Mouse (Mus musculus) liver, postnatal 0 days (tissue): Measurements from ENCODE around the gene Lpar2. TPM values are rescaled to one million over a fixed set of nuclear protein-coding genes. Genes with fewer than 3 reads are reported as not detected.

Source experiments
- ATAC-seq: fragments of 200-750 bp; cut with Nextera tagmentation; 2 replicates; pipeline ENCODE4 v1.8.0; 2017; ENCODE audit warnings: mild to moderate bottlenecking, moderate library complexity
- DNase-seq: peaks from one replicate; pipeline ENCODE4 v3.0.0-alpha.2; 2016
- H3K27ac ChIP-seq: fragments of 300-500 bp; sonication (generic); 2 replicates; pipeline ENCODE4 v1.5.1; 2014; ENCODE audit warnings: antibody characterized with exemption, moderate library complexity, mild to moderate bottlenecking, low read depth
- H3K27me3 ChIP-seq: fragments of 300-500 bp; sonication (generic); 2 replicates; pipeline ENCODE4 v1.6.1; 2014; ENCODE audit warnings: low read length, control low read depth, mixed read lengths; ENCODE audit not compliant: insufficient read depth
- H3K36me3 ChIP-seq: fragments of 300-500 bp; sonication (generic); replicated peaks from 2 replicates; pipeline ENCODE4 v1.6.1; 2014; ENCODE audit warnings: mild to moderate bottlenecking, control low read depth, low read length, moderate library complexity, mixed read lengths; ENCODE audit not compliant: insufficient read depth
- H3K4me1 ChIP-seq: fragments of 300-500 bp; sonication (generic); 2 replicates; pipeline ENCODE4 v1.6.1; 2014; ENCODE audit warnings: antibody characterized with exemption, mild to moderate bottlenecking, control low read depth; ENCODE audit not compliant: insufficient read depth
- H3K4me2 ChIP-seq: fragments of 300-500 bp; sonication (generic); 2 replicates; pipeline ENCODE4 v1.6.1; 2014; ENCODE audit warnings: low read depth, mild to moderate bottlenecking, low read length, moderate library complexity, mixed read lengths
- H3K4me3 ChIP-seq: fragments of 300-500 bp; sonication (generic); 2 replicates; pipeline ENCODE4 v1.5.1; 2014; ENCODE audit warnings: low read depth, low read length
- H3K9ac ChIP-seq: fragments of 300-500 bp; sonication (generic); replicated peaks from 2 replicates; pipeline ENCODE4 v1.6.1; 2014; ENCODE audit warnings: mild to moderate bottlenecking, moderate library complexity
- H3K9me3 ChIP-seq: fragments of 300-500 bp; sonication (generic); 2 replicates; pipeline ENCODE4 v1.6.1; 2016; ENCODE audit warnings: mild to moderate bottlenecking, control low read depth, low read length, mixed read lengths
- CTCF ChIP-seq: sonication (generic); IDR thresholded peaks from 2 replicates; pipeline ENCODE4 v1.5.1; 2016; ENCODE audit warnings: antibody characterized with exemption, low read depth
- EP300 ChIP-seq: IDR thresholded peaks from 2 replicates; pipeline ENCODE4 v1.6.1; 2016; ENCODE audit warnings: antibody characterized with exemption, low read depth, mild to moderate bottlenecking
- WGBS: fragments of 180-500 bp; shearing (Covaris S2); extraction: QIAGEN DNeasy Blood & Tissue Kit; methylation state at CpG from one replicate; pipeline ENCODE4 v1.1.7; 2014; ENCODE audit not compliant: insufficient replicate concordance; 5-methylcytosine and 5-hydroxymethylcytosine counted together
- polyA plus RNA-seq: library from polyadenylated mRNA; unstranded; fragments of >200 nt; fragmentation: Nextera tagmentation; extraction: Ambion mirVana; gene quantifications from 2 replicates; pipeline ENCODE4 v1.2.1, GENCODE M21; 2015

Gene Lpar2
- 0.04 and 0.05 TPM in 2 replicates for polyA plus RNA-seq

DNA sequence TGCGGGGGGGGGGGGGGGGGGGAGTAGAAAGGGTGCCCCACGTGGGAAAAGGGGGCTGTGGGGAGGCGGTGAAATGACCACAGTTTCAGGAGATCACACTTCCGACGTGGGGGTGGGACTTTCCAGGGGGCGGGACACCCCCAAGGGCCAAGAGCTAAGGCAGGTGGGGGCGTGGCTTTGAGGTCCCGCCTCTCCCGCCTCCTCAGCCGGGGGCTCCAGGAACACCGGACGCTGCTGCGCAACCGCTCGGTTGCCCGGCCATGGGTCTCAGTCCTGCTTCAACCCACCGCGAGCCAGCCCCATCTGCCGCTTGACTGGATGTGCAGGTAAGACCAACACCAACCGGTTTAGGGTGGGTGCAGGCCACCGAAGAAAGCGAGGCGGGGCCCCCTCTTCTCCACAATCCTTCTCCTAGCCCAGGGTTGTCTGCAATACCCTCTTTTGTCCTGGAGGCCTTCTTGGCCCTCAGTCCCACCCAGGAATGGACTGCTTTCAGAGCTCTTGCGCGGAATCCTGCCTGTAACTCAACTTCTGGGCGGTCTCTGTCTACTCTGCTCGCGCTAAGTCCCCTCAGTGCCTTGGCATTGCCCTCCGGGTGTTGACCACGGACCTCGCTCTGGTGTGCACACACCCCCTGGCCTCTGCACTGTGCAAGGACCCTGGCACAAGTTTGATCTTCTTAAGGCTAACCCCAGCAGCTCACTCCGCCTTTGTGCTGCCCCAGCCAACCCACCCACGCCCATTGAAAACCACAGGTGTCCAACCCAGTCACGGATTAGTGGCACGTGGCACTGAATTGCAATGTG, at the start of gene Lpar2:
TSS of gene Lpar2 (plus strand) at position 44 of the 806 bp plus-strand sequence.
- WGBS: 7% methylated on average over 30 of the region's 35 CpGs
- TF ChIP-seq CTCF (no peak), EP300 (no peak)
- H3K9me3 ChIP-seq: no peaks in the 10 kb centered on the region
- DNase-seq (peak; percentile 76), ATAC-seq (peak; percentile 59)
- H3K4me1 ChIP-seq: peaks cover 9% of the 10 kb centered on the region
- H3K4me3 ChIP-seq: peak within 1 kb of the TSS; percentile 51
- H3K27ac ChIP-seq: 0 out of 2 replicates have a peak within 1 kb of the TSS, but pooled peaks have one; percentile 19
- no peaks in the 10 kb centered on the region for H3K27me3 ChIP-seq
- peak within 1 kb of the TSS; percentile 91 for H3K4me2 ChIP-seq
- peaks cover 3% of the 10 kb centered on the region for H3K36me3 ChIP-seq
- H3K9ac ChIP-seq: peak within 1 kb of the TSS; percentile 55

- TF ChIP-seq CTCF: no peak
- TF ChIP-seq EP300: no peak
- 0% methylated on average over 41 of the region's 41 CpGs for WGBS
- Histone ChIP-seq H3K36me3 (peaks cover under 1% of the 10 kb centered on the region; the same call in 1 of the 2 replicates), H3K9ac (peak within 1 kb of the TSS; percentile 81), H3K4me1 (peaks cover 13% of the 10 kb centered on the region), H3K27me3 (no peaks in the 10 kb centered on the region), H3K27ac (peak within 1 kb of the TSS; percentile 98), H3K9me3 (no peaks in the 10 kb centered on the region), H3K4me2 (peak within 1 kb of the TSS; percentile 75), H3K4me3 (peak within 1 kb of the TSS; percentile 75)
- peak; percentile 91 for DNase-seq
- peak; percentile 99 for ATAC-seq
These were observed 47.6 kb upstream of the Lpar2 start, which contains the start of gene Gm20422 for GRCm38 (mm10) chr8:69774503-69775148. TSS of gene Gm20422 (minus strand) at chr8:69774886.

- Histone ChIP-seq H3K4me2 (peak overlapping the region; percentile 60), H3K27me3 (no peaks in the 10 kb centered on the region), H3K9ac (peak overlapping the region; percentile 81; the same call in 1 of the 2 replicates), H3K4me1 (peaks cover 13% of the 10 kb centered on the region), H3K4me3 (peak overlapping the region; percentile 75), H3K27ac (peak overlapping the region; percentile 98; the same call in 1 of the 2 replicates), H3K9me3 (no peaks in the 10 kb centered on the region), H3K36me3 (no peaks in the 10 kb centered on the region)
- whole genome bisulfite sequencing: 48% methylated on average over 2 of the region's 2 CpGs
- no peak for ATAC-seq
- no peak for DNase-seq
- no peak for TF ChIP-seq CTCF
- no peak for TF ChIP-seq EP300
These were observed 47.1 kb upstream of the Lpar2 start for GRCm38 (mm10) chr8:69775149-69775534.

DNA sequence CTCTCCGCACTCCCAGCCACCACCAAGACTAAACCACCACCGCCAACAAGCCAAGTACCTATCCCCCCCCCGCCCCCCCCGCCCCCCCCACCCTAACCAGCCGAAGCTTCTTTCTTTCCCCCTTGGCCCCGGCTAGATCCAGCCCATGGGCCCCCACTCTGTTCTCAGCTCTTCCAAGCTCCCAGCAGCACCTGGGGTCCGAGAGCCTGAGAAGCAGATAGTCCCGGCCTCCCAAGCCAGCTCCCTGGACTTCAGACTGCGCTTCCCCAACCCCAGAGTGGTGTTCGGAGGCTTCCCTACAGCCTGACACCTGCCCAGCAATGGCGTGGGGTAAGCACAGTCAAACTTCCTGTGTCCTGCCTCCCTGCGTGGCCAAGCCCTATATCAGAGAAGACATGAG, 45.1 kb upstream of the Lpar2 start:
- no peak overlapping the region for H3K9ac ChIP-seq
- H3K36me3 ChIP-seq: no peaks in the 10 kb centered on the region
- peaks cover 13% of the 10 kb centered on the region for H3K4me1 ChIP-seq
- no peak overlapping the region for H3K4me2 ChIP-seq
- ATAC-seq (no peak), DNase-seq (no peak)
- no peak overlapping the region for H3K27ac ChIP-seq
- H3K27me3 ChIP-seq: no peaks in the 10 kb centered on the region
- no peaks in the 10 kb centered on the region for H3K9me3 ChIP-seq
- H3K4me3 ChIP-seq: no peak overlapping the region
- TF ChIP-seq EP300 (no peak), CTCF (no peak)
- 61% methylated on average over 11 of the region's 12 CpGs for WGBS

DNA sequence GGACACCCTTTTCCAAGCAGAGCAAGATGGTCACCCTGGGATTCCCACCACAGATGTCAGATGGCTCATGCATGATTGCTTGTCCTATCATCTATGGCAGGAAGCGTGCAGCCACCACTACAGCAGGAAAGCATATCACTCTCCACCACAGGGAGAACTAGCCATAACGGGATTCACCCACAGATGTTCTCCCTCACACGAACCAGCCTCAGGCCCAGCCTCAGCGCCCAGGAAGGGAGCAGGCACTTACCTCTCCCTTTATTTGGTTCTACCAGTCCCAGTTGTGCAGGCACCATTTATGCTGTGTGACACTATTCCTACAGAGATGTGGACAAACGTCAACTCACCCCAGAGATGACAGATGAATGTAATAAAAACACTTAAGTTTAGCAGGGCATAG, 33.1 kb upstream of the Lpar2 start:
- Histone ChIP-seq H3K9me3 (no peaks in the 10 kb centered on the region), H3K4me3 (no peak overlapping the region), H3K4me1 (peaks cover 24% of the 10 kb centered on the region), H3K9ac (no peak overlapping the region), H3K36me3 (peaks cover 7% of the 10 kb centered on the region), H3K27ac (no peak overlapping the region), H3K27me3 (no peaks in the 10 kb centered on the region), H3K4me2 (no peak overlapping the region)
- 55% methylated on average over 5 of the region's 5 CpGs for WGBS
- no peak for TF ChIP-seq CTCF
- TF ChIP-seq EP300: no peak
- ATAC-seq: peak; percentile 7; the same call in 1 of the 2 replicates
- DNase-seq: no peak

DNA sequence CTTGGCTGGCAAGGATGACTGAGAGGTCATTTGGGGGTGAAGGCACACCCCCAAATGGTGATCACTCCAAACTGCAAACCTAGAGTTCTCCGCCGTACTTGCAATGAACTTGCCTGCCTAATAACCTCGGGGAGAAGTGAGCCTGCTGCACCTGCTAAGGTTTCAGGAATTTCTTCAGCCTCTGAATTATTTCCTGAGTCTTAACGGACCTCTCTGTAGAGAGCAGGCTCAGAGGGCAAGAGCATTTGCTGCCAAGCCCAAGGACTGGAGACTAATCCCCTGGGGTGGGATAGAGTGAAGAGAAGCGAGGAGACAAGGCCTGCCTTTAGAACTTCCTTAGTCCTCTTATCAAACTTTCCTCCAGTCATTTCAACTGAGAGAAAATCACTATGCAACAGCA, 32.5 kb upstream of the Lpar2 start:
- Histone ChIP-seq H3K9ac (no peak overlapping the region), H3K9me3 (no peaks in the 10 kb centered on the region), H3K27me3 (no peaks in the 10 kb centered on the region), H3K4me3 (peak overlapping the region; percentile 98), H3K36me3 (peaks cover 12% of the 10 kb centered on the region), H3K4me1 (peaks cover 24% of the 10 kb centered on the region), H3K4me2 (peak overlapping the region; percentile 79), H3K27ac (peak overlapping the region; percentile 98)
- 57% methylated on average over 5 of the region's 5 CpGs for WGBS
- no peak for DNase-seq
- ATAC-seq: no peak
- TF ChIP-seq EP300 (no peak), CTCF (no peak)
